Mouse (Mus musculus) liver, postnatal 0 days (tissue): ENCODE measurements around the gene Gm10272. TPM values are rescaled to one million over a fixed set of nuclear protein-coding genes. Genes with fewer than 3 reads are reported as not detected.

Source experiments
- ATAC-seq: fragments of 200-750 bp; cut with Nextera tagmentation; 2 replicates; pipeline ENCODE4 v1.8.0; 2017; ENCODE audit warnings: mild to moderate bottlenecking, moderate library complexity
- DNase-seq: peaks from one replicate; pipeline ENCODE4 v3.0.0-alpha.2; 2016
- H3K27ac ChIP-seq: fragments of 300-500 bp; sonication (generic); 2 replicates; pipeline ENCODE4 v1.5.1; 2014; ENCODE audit warnings: antibody characterized with exemption, moderate library complexity, mild to moderate bottlenecking, low read depth
- H3K27me3 ChIP-seq: fragments of 300-500 bp; sonication (generic); 2 replicates; pipeline ENCODE4 v1.6.1; 2014; ENCODE audit warnings: low read length, control low read depth, mixed read lengths; ENCODE audit not compliant: insufficient read depth
- H3K36me3 ChIP-seq: fragments of 300-500 bp; sonication (generic); replicated peaks from 2 replicates; pipeline ENCODE4 v1.6.1; 2014; ENCODE audit warnings: mild to moderate bottlenecking, control low read depth, low read length, moderate library complexity, mixed read lengths; ENCODE audit not compliant: insufficient read depth
- H3K4me1 ChIP-seq: fragments of 300-500 bp; sonication (generic); 2 replicates; pipeline ENCODE4 v1.6.1; 2014; ENCODE audit warnings: antibody characterized with exemption, mild to moderate bottlenecking, control low read depth; ENCODE audit not compliant: insufficient read depth
- H3K4me2 ChIP-seq: fragments of 300-500 bp; sonication (generic); 2 replicates; pipeline ENCODE4 v1.6.1; 2014; ENCODE audit warnings: low read depth, mild to moderate bottlenecking, low read length, moderate library complexity, mixed read lengths
- H3K4me3 ChIP-seq: fragments of 300-500 bp; sonication (generic); 2 replicates; pipeline ENCODE4 v1.5.1; 2014; ENCODE audit warnings: low read depth, low read length
- H3K9ac ChIP-seq: fragments of 300-500 bp; sonication (generic); replicated peaks from 2 replicates; pipeline ENCODE4 v1.6.1; 2014; ENCODE audit warnings: mild to moderate bottlenecking, moderate library complexity
- H3K9me3 ChIP-seq: fragments of 300-500 bp; sonication (generic); 2 replicates; pipeline ENCODE4 v1.6.1; 2016; ENCODE audit warnings: mild to moderate bottlenecking, control low read depth, low read length, mixed read lengths
- CTCF ChIP-seq: sonication (generic); IDR thresholded peaks from 2 replicates; pipeline ENCODE4 v1.5.1; 2016; ENCODE audit warnings: antibody characterized with exemption, low read depth
- EP300 ChIP-seq: IDR thresholded peaks from 2 replicates; pipeline ENCODE4 v1.6.1; 2016; ENCODE audit warnings: antibody characterized with exemption, low read depth, mild to moderate bottlenecking
- WGBS: fragments of 180-500 bp; shearing (Covaris S2); extraction: QIAGEN DNeasy Blood & Tissue Kit; methylation state at CpG from one replicate; pipeline ENCODE4 v1.1.7; 2014; ENCODE audit not compliant: insufficient replicate concordance; 5-methylcytosine and 5-hydroxymethylcytosine counted together
- polyA plus RNA-seq: library from polyadenylated mRNA; unstranded; fragments of >200 nt; fragmentation: Nextera tagmentation; extraction: Ambion mirVana; gene quantifications from 2 replicates; pipeline ENCODE4 v1.2.1, GENCODE M21; 2015

Gm10272 gene
- not detected in 2 replicates for polyA plus RNA-seq

- Histone ChIP-seq H3K4me3 (no peak within 1 kb of the TSS), H3K27ac (no peak within 1 kb of the TSS), H3K4me1 (no peaks in the 10 kb centered on the region), H3K36me3 (no peaks in the 10 kb centered on the region), H3K9me3 (no peaks in the 10 kb centered on the region), H3K27me3 (no peaks in the 10 kb centered on the region), H3K4me2 (no peak within 1 kb of the TSS), H3K9ac (no peak within 1 kb of the TSS)
- WGBS, result 92% methylated on average over 1 of the region's 1 CpGs
- DNase-seq (no peak), ATAC-seq (no peak)
- TF ChIP-seq CTCF (no peak), EP300 (no peak)
Observed at GRCm38 (mm10) chr10:77706326-77706725, at the start of gene Gm10272. Gm10272 (plus strand) TSS chr10:77706626.

DNA sequence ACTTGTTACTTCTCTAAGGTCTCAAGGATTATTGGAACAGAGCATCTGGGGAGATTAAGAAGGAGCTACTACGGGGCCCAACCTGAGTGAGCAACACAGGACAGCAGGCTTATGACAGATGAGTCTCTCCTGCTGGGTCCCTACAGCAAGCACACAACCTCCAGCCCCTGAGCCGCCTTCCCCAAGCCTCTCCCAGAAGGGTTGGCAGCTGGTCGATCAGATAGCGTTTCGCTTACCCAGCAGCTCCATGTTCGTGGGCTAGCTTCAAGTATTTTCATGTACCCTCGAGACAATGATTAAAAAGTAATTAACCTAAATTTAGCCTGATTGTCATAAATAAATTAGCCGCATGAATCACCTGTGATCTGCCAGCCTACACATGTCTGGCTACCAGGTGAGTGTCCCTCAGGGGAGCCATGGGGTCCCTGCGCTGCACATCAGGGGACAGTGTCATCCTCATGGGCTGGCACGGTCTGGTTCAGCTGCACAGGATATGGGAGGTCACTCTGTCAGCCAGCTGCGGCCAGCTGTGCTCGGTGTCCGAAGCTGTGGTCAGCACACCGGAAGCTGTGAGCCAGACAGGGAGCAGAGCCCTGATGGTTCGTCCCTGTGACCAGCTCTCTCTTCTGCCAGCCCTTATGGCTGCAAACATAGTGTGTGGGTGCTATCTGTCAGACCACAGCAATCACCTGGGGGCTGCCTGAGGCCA, 48.0 kb upstream of the Gm10272 start:
- Histone ChIP-seq H3K4me2 (no peak overlapping the region), H3K9me3 (no peaks in the 10 kb centered on the region), H3K4me3 (no peak overlapping the region), H3K9ac (no peak overlapping the region), H3K4me1 (no peaks in the 10 kb centered on the region), H3K36me3 (no peaks in the 10 kb centered on the region), H3K27ac (no peak overlapping the region), H3K27me3 (no peaks in the 10 kb centered on the region)
- ATAC-seq (no peak), DNase-seq (no peak)
- TF ChIP-seq EP300 (no peak), CTCF (no peak)
- 61% methylated on average over 15 of the region's 15 CpGs for WGBS

DNA sequence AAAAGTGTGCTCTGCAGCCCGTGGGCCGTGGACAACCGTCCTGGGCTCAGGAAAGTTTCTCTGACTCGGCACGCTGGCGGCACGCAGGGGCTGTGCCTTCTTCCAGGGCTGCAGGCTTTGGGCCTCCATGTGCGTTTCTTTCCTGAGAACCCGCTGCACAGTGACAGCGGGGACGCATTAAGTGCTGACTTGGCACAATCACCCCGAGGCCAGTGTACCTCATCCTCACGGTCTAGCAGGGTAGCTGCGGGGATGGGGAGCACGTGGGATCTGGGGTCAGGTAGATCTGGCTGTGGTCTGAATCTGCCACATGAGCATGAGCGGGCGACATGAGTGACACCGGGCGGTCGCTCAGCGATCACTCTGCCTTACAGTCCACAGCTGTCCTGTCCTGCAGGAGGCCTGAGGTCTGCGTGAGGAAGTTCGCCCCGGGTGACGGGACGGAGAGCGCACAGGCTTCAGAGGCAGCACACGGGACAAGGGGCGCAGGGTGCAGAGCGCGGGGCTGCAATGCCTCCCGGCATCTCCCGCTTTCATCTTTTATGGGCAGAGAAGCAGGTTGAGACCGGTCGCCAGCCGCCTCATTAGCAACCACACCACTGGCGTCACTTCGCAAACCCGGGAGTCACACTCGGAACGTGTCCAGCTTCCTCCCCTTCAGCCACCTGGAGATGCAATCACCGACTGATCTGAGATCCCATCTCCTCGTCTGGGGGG, 42.3 kb upstream of the Gm10272 start:
- TF ChIP-seq CTCF, result no peak
- TF ChIP-seq EP300, result no peak
- Histone ChIP-seq H3K4me1 (no peaks in the 10 kb centered on the region), H3K9me3 (no peaks in the 10 kb centered on the region), H3K4me2 (no peak overlapping the region), H3K9ac (no peak overlapping the region), H3K4me3 (no peak overlapping the region), H3K27me3 (no peaks in the 10 kb centered on the region), H3K27ac (no peak overlapping the region), H3K36me3 (no peaks in the 10 kb centered on the region)
- 41% methylated on average over 43 of the region's 43 CpGs for WGBS
- DNase-seq, result no peak
- ATAC-seq, result no peak

- H3K4me1 ChIP-seq, result no peaks in the 10 kb centered on the region
- DNase-seq (no peak), ATAC-seq (no peak)
- no peaks in the 10 kb centered on the region for H3K36me3 ChIP-seq
- no peaks in the 10 kb centered on the region for H3K27me3 ChIP-seq
- H3K27ac ChIP-seq, result no peak overlapping the region
- TF ChIP-seq EP300, result no peak
- no peak for TF ChIP-seq CTCF
- 72% methylated on average over 8 of the region's 8 CpGs for WGBS
- no peaks in the 10 kb centered on the region for H3K9me3 ChIP-seq
- no peak overlapping the region for H3K9ac ChIP-seq
- no peak overlapping the region for H3K4me2 ChIP-seq
- H3K4me3 ChIP-seq, result no peak overlapping the region
Observed at GRCm38 (mm10) chr10:77666342-77666741, 40.1 kb upstream of the Gm10272 start.

DNA sequence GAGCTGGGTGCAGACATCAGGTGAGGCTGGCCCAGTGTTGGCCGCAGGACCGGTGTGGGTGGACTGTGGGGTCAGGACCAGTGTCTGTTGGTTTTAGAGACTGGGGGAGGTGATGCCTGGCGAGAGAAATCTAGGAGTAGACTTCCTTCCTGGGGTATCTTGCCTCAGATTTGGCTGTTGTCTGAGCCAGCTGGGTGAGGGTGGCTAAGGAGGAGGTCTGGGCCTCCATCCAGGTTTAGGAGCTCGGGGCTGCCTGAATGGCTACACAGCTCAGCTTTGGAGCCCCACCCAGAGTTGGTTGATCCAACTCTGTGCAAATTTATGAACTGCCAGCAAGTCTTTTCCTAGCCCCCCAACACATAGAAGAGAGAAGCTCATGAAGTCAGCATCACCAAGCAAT, 39.0 kb upstream of the Gm10272 start:
- Histone ChIP-seq H3K4me1 (no peaks in the 10 kb centered on the region), H3K4me3 (no peak overlapping the region), H3K4me2 (no peak overlapping the region), H3K9me3 (no peaks in the 10 kb centered on the region), H3K9ac (no peak overlapping the region), H3K27ac (no peak overlapping the region), H3K36me3 (no peaks in the 10 kb centered on the region), H3K27me3 (no peaks in the 10 kb centered on the region)
- ATAC-seq, result no peak
- 62% methylated on average over 4 of the region's 4 CpGs for WGBS
- TF ChIP-seq CTCF (no peak), EP300 (no peak)
- DNase-seq, result no peak

- Histone ChIP-seq H3K27ac (no peak overlapping the region), H3K4me2 (no peak overlapping the region), H3K36me3 (no peaks in the 10 kb centered on the region), H3K4me1 (no peaks in the 10 kb centered on the region), H3K4me3 (no peak overlapping the region), H3K9ac (no peak overlapping the region), H3K9me3 (no peaks in the 10 kb centered on the region), H3K27me3 (no peaks in the 10 kb centered on the region)
- 83% methylated on average over 4 of the region's 4 CpGs for WGBS
- DNase-seq, result no peak
- ATAC-seq, result no peak
- no peak for TF ChIP-seq EP300
Observed at GRCm38 (mm10) chr10:77670710-77671109, 35.7 kb upstream of the Gm10272 start.
